Mouse (Mus musculus) thymus, postnatal 25 days (tissue): Measurements from ENCODE around the gene Enox1.

Source experiments
- DNase-seq: peaks from one replicate; pipeline ENCODE4 v3.0.0; 2022

Gene Enox1

DNA sequence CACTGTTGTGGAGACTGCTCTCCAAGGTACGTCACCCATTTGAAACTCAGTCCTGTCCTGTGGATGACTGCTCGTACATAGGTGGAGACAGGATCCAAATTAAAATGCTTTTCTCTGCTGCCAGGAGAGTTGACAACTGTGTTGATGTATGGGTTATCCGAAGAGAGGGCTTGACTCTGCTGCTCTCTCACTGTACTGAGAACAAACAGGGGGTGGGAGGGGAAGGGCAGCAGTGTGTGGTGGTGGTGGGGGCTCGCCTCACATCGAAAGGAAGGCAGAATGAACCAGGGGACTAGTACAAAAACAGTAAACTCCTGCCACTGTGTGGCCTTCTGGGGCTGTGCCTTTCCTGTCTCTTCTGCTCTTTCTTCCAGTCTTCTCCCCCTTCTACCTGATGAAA, 317.5 kb downstream of the Enox1 start:
- no peak for DNase-seq

DNA sequence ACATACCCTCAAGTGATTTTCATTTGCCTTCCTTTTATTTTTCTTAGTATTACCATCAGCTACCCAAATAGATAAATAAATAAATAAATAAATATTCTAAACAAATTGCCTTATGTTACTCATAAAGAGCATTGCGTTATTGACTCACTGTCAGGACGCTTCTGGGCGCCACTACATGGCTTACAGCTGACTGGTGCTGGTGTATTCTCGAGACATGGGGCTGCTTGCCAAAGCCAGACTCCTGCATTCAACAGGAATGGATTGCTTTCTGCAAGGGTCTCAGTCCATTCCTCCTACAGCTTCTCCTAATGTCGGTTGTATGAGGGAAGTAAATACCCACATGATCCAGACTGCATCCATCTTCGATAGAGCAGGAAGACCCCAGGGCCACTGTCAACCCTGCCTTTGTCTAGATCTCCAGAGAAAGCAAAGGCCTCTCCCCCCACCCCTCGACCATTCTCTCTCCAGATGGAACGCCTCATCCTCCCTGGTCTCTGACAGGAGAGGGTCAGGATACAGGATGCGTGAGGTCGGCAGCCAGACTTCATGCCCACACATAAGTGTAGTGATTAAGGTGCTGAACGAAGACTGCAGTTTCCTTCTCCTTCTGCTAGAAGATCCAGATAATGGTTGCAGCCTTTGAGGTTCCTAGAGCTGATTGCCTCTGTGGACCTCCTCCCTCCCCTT, 318.7 kb downstream of the Enox1 start:
- DNase-seq, result no peak

DNA sequence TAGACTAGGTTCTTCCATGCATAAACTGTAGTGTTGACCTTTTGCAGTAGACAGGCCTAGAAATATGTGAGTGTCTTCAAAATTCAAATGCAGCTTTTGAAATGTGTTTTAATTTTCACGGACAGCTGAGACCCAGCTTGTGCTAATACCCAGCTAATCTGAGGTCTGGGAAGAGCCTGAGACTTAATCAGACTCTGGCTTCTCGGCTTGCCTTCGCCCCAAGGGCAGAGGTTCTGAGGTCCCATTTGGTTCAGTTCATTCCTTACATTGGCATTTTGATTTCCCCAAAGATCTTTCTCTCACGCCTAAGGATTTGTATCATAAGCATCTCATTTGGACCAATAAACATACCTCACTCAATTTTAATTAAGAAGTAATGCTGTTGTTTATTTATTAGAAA, 321.1 kb downstream of the Enox1 start:
- no peak for DNase-seq

DNA sequence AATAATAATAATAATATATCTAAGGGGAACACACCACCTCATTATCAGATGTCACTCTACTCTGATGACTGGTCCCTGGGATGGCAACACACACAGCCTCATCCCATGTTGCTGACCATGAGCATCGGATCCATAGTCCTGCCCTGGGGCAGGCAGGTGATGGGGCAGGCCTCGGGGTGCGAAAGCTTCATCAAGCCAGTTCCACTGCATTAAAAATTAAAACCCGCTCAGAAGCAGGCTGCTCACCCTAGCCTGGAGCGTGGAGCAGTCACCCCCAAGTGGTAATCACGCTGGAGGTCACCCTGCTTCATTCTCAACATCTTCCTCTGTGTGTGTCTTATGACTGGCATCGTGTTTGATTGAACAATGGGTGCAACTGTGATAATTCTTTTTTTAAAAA, 321.6 kb downstream of the Enox1 start:
- DNase-seq, result no peak

DNA sequence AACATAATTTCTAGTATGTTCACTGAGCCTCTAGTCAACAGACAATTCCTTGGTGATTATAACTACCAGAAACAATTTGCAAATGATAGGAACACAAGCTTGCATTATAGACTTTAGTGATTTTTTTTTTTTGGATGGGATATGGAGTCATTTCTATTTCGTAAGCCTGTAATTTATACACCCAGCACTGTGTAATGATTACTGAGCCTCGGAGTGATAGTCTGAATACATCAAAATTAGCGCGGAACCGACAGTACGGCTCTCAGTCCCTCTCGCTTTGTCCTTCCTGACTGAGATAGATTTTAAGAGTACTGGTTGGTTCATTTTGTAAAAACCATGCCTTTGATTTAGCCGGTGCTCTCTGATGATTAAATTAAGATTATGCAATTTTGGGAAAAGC, 322.1 kb downstream of the Enox1 start:
- no peak for DNase-seq

DNA sequence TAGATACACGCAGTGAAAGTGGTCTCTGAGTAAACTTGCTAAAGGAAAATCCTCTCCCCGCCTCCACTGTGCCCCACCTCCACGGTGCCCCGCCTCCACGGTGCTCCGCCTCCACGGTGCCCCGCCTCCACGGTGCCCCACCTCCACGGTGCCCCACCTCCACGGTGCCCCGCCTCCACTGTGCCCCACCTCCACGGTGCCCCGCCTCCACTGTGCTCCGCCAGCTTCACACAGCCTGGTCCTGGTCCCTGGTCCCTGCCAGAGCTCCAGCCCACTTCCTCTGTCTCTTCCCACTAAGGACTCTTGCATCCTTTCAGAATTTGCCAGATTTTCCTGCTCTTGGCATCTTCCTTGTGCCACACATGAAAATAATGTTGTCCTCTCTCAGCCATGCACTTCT, 326.5 kb downstream of the Enox1 start:
- no peak for DNase-seq

DNA sequence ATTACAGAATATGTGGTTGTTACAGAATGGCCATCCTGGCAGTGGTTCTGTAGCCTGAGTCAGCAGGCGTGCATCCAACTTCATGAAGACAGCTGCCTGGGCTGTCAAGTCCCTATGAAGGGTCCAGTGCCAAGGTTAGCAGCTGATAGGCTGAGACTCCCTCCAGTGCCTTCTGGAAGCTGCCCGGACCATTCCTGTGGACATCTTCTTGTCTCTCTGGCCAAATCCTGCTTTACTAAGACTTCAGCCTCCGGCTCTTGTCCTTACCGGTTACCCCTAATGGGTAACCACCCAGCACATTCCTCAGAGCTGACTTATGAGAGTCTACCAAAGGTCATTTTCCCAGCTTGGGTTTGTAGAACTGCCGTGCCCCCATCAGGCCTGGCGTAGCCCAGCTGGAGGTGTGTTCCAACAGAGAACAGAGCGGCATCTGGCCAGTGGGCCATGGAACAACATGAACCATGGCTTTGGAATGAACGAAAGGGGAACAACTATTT, 328.4 kb downstream of the Enox1 start:
- no peak for DNase-seq

DNA sequence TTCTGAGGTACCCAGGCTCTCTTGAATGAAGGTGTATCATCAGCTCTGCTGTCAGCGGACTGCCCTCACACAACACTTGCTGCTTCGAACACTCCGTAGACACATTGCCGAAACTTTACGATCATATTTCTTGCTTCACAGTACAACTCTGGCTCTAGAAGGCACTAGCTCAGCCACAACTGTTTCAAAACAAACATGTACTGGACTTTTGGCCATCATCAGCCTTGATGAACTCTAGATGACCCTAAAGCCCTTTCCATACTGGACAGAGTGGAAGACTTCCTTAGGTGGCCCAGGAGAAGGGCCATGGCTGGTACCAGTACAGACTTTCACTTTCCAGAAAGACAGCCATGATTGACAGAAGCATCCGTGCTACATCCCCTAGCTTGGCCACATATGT, 334.1 kb downstream of the Enox1 start:
- DNase-seq, result no peak

DNA sequence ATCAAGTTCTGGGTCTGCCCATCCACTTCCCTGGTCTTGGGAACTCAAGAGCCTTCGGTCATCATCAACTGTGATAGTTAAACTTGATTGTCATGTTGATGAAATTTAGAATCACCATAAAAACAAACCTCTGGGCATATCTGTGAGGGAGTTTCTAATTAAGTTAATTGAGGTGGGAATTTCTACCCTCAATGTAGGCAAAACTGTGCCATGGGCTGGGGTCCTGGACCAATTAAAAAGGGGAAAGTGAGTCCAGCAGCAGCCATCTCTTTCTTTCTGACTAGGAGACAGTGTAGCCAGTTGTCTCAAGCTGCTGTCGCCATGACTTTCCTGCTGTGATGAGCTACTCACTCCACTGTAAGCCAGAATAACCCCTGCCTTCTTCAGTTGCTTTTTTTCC, 335.2 kb downstream of the Enox1 start:
- DNase-seq, result no peak

DNA sequence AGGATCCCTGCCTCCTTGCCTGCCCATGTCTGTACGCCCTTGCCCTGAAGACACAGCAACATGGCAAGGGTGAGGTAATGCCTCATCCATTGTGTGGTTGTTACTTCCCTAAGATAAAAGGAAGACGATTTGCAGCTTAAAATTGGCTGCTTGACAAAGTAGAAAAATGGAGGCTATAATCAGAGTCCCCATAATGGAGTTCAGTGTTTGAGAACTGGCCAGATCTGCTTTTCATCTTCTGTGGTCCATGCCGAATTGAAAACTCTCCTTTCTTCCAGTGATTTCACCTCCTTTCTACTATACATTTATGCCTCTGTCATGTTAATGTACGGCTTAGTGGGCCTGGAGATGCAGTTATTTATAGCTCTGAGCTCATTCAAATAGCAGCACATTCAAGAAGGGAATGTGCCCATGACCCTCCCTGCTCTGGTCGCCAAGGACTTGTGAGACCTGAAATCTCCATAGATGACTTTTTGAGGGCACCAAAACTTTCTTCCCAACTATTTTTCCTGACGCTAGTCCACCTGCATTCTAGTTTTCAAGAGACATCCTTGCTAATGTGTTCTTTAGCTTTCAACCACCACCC, 343.5 kb downstream of the Enox1 start:
- DNase-seq, result no peak

DNA sequence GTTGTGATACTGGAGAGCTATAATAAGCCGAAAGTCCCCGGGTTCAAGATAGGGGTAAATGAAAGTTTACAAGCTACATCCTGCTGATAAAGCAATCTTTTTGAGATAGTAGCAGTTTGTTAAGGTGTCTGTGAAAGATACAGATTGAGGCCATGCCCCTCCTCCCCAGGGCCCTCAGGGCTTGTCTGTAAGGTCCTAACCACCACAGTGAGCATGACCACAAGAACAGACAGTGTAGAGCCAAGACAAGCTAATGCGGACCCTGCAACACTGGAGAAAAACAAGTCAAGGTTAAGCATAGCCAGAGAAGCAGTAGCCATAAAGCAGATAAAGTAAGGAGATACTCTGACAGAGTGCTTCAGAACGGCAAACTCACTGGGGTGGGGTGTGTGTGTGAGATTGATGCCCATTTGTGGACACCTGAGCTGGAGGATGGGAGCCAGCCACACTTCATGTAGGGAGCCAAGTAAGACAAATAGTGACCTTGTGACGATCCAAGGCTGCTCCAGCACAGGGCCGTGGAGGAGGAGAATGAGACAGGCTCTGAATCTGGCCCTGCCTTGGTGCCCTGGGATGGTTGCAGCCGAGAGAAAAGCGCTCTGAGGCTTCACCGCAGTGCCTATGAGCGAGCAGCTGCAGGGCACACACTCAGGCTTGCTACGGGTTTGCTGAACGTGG, 348.0 kb downstream of the Enox1 start:
- no peak for DNase-seq

DNA sequence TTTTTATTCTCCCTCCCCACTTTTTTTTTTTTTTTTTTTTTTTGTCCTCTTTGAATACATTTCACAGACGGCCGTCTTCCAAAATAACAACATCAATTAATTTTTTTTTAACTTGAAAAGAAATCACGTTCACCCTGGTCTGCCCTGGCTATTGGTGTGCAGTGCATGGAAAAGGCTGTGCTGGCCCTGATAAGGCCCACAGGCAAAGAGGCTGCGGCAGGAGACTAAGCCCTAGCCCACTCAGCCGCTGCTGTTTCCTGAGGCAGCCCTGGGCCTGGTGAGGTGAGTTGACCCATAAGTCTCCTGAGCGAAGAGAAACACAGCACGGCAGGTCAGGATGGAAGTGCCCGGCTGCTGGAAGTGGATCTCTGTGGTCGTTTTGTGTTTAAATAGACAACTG, 349.8 kb downstream of the Enox1 start:
- DNase-seq, result no peak

DNA sequence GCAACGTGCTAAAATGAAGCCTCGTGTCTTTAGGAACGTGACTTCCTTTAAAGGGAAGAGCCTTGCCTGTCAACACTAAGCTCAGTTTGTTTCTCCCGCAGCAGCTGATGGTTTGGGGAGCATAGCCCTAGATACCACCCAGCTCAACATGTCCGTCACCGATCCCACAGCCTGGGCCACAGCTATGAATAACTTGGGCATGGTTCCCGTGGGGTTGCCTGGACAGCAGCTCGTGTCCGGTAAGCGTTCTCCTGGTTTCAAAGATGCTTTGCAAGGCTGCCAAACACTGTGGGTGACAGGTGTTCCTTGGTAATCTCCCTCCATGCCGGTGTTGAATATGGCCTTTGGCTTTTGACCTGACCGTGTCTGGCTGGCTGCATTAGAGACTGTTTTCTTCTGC, 351.5 kb downstream of the Enox1 start:
- DNase-seq, result no peak

DNA sequence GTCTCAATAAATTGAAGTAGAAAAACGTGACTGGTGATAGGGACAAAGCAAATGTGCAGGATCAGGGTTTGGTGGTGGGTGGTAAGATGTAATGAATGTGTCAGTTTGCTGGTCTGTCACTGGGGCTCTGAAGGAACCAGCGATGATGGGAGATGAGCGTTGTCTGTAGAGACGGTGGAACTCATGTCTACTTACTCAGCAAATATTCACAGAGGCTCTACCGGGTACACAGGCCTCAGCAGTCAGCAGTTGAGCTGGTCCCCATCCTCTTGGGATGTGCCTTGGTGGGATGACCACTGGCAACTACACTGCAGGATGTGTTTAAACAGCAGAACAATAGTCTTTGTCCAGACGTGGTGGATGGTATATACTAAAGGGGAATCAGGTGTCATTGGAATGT, 352.5 kb downstream of the Enox1 start:
- DNase-seq, result no peak

DNA sequence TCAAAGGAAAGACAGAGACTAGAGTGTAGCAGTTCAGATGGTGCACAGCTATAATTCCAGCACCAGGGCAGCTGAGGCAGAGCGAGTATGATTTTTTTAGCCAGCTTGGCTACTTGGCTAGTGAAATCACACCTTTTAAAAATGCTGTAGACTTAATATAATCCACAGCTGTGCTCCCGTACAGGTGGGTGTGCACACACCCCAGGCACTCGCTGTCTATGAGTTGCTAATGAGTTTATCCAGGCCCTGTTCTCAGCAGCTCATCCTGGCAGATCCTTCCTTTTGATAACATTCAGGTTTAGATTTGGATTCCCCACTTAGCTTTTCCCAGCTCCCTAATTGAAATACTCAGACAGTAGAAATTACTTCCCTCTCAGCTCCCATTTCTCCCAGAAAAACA, 353.4 kb downstream of the Enox1 start:
- DNase-seq, result no peak

DNA sequence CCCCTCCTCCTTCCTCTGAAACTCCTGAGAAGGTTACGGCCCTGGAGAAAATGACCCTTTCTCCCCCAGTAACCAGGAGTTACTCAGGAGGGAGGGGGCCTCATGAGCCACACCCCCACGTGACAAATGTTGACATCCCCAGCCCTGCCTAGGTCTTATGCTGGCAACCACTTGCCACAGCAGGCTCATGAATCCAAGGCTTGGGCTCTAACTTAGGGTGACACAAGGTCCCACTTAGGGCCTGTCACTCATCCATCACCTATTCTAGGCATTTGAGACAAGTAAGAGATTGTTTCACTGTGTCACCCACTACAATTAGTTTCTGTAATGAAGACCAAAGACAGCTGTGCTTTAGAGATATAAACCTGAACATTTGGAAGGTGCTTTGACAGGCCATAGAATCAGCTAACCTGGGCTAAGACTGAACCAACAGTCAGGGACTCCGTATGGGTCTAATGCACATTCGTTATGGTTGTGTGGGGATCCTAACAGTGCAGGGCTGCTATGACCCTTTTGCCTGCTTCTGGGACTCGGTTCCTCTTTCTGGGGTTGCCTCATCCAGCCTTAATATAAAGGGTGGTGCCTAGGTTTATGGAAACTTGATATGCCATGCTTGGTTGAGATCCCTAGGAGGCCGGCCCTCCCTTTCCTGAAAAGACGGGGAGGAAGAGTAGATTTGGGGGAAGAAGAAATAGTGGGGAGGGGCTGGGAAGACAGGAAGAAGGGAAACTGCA, 354.7 kb downstream of the Enox1 start:
- no peak for DNase-seq

DNA sequence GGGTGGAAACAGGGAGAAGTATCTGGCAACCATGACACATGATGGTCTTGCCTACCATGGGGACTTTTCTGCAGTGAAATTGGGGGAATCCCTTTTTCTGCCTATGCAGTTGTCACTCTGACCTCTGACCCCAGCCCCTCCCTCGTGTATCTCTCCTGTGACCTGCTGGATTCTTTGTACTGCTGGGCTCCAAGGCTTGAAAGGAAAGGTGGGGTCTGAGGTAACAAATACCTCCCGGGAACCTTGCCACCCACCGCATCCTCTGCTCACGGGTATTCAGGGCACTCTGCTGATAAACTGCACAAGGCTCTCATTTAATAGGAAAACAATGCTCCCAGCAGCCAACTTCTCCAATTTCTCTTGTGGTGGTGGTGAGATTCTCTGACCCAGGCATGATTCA, 361.5 kb downstream of the Enox1 start:
- no peak for DNase-seq

DNA sequence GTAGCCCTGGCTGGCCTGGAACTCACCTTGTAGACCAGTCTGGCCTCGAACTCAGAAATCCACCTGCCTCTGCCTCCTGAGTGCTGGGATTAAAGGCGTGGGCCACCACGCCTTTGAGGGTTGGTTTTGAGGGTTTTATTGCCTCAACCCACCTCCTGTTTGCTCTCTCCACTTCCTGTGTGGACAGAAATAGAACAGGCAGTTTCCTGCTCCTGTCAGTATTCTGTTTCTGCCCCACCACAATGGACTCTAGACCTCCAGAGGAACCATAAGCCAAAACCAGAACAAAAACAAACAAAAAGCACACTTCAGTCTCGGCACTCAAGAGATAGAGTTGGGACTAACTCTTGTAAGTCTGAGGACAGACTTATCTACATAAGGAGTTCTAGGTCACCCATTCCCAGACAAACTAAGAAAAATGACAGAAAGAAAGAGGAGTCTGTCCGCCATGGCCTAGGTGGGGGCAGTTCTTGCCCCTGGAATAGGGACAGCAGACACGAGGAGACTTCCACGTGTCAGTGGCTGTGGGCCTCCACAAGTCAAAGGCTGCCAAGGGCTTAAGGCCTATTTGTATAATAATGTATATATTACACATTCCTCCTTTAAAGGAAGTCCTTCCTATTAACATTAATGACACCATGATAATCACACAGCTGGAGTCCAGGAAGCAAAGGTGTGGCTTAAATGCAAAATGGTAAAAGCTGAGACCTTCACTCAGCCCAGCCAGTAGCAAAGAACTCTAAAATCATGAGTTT, 362.6 kb downstream of the Enox1 start:
- no peak for DNase-seq

DNA sequence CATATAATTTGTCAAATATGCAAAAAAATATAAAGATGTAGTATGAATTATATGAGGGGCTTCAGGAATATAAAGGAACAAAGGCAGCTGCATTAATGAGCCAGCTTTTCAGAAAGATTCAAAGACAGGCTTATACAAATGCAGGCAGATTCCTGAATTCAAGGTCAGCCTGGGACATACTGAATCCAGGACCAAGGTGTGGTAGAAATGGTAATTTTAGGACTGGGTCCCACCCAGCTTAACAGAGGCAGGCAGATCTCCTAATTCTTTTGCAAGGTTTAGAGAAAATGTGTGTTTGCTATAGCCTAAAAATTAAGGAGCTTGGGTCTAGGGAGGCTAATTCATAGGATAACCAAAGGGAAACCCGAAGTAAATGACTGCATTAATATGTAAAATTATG, 363.1 kb downstream of the Enox1 start:
- no peak for DNase-seq

DNA sequence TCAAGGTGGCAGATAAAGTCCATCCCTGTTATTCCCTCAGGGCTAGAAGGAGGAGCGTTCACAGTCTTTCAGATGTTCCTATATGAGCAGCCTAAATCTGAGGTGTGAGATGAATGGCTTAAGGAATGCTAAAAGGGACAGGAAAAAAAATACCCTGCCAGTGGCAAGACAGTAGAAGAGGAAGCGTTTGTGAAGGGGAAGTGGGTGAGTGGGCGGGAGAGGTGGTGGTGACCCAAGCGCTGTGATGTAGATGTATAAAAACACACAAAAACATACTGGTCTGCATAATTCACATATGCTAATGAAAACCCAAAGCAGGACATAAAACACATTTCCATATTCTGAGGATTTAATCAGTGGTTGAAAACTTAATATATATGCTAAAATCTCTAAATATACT, 367.7 kb downstream of the Enox1 start:
- DNase-seq, result no peak

DNA sequence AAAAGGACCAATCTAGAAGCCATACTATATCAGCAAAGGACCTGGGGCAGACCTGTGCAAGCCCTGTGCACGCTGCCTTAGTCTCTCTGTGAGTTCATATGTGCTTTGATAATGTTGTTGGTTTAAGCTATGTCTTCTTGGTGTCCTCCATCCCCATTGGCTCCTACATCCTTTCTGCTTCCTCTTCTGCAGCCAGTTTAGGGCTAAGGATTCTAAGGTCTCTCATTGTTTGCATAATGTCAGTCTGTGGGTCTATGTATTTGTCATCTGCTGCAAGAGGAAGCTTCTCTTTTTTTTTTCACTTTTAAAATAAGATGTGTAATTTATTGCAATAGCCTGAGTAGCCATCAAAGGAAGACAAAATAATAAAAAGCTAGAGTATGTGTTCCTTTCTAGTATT, 369.7 kb downstream of the Enox1 start:
- DNase-seq, result no peak

DNA sequence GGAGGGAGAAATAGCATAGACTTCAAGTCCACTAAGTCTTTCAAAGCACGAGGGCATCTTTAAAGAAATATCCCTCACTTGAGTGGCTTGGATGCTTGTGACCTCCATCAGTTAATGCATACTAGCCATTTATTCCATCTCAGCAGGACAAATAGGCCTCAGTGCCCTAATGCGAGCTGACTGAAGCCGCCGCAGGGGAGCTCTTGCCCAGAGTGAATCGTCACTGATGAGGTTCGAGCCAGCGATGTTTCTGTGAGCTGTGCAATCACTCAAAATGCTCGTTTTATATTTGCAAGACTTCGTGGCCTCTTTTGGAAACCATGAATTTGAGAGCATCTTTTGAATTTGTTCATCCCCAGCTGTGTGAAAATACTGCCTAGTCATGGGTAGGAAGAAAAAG, 372.6 kb downstream of the Enox1 start:
- DNase-seq, result no peak

DNA sequence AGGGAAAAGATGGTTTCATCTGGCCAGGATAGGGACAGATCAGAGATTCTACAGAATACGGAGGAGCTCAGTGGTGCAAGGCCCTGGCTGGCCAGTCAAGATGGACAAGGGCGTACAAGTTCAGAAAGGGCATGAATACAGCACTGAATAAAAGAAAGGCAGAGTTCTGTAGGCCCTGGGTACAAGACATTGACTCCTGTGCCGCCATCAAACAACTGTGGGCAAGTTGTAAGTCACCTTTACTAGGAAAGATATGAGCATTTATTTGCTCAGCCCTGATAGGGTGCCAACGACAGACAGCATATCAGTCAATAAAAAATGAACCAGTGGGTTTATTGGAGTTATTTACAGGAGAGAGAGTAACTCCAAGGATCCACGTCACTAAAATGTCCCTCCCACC, 373.1 kb downstream of the Enox1 start:
- no peak for DNase-seq
